Mouse (Mus musculus): ENCODE data around the gene Oas1a. TPM values are rescaled to one million over a fixed set of nuclear protein-coding genes. Genes with fewer than 3 reads are reported as not detected.

Oas1a gene
- 10 to 100 TPM; 25.3 to 36.7 TPM for total RNA-seq (2023)

GRCm38 (mm10) chr5:120906791-120907733 lies at the start of gene Oas1a:
TSS of gene Oas1a (minus strand) at chr5:120907521.

DNA sequence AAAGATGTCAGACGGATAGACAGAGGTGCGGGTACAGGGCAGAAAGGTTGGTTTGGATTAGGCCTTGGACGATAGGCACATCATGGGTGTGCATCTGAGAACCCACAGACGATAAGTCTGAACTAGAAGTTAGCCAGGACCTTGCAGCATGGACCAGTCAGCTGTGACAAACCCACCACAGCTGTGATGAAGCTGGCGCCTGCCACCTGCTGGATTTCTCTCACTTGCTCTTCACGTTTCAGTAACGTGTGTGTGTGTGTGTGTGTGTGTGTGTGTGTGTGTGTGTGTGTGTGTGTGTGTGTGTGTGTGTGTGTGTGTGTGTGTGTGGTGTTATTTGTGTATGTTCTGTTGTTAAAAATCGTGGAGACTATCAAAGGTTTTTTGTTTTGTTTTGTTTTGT lies 6.9 kb upstream of the Oas1a start, which contains the start of gene Oas1d:
Gene Oas1d, plus strand, starts transcription at position 333 of the 400 bp plus-strand sequence.

DNA sequence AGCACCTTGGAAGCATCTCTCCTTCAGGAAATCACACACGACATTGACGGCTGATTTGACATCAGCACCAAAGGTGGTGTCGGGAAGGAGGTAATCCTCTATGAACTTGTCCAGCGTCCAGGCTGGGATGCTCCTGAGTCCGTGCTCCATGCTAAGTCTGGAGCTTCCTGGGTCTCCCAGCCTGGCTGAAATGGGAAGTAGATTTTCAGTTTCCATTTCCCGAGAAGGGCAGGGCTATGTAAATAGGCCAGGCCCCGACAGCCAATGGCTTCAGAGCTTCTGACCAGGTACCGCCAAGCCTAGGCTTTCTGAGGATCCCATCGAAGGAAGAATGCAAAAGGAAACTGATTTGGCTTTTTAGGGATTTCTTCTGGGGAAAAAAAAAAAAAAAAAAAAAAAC lies 19.9 kb downstream of the Oas1a start, which contains the start of gene Oas1g:
Gene Oas1g, minus strand, starts transcription at position 201 of the 400 bp plus-strand sequence.

DNA sequence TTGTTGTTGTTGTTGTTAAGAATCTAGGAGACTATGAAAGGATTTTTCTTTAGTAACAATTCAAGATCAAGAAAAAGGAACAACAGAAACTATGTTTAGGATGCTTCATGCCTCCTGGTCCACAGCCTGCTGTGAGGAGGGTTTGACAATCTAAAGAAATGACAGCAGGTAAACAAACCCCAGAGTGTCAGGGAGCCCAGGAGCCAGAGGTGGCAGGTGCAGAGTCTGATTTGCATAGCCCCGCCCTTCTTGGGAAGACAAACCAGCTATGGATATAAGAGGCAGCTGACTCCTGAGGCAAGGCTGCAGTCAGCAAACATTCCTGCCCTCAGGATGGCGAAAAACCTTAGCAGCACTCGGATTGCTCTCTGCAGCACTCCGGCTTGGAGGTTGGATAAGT lies 46.2 kb downstream of the Oas1a start, which contains the start of gene Oas1h:
Gene Oas1h, plus strand, starts transcription at position 301 of the 400 bp plus-strand sequence.

DNA sequence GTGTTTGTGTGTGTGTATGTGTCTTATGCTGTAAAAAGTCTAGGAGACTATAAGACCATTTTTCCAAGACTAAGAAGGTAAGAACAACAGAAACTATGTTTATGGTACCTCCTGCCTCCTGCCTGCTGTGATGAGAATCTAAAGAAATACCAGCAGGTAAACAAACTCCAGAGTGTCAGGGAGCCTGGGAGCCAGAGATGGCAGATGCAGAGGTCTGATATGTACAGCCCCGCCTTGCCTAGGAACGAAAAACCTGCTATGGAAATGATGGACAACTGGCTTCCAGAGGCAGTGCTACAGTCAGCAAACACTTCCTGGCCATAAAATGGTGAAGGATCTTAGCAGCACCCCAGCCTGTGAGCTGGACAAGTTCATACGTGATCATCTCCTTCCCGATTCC lies 60.3 kb downstream of the Oas1a start, which contains the start of gene Oas1f:
Gene Oas1f, plus strand, starts transcription at position 301 of the 400 bp plus-strand sequence.

Other genes starting within 250 kb of the Oas1a start
- gene Dtx1, start 195.6 kb downstream of the Oas1a start, total RNA-seq (2023), result 1 to 10 TPM; 1.5 to 3.1 TPM
- gene Oas2, start 157.7 kb downstream of the Oas1a start, total RNA-seq (2023), result 10 to 100 TPM; 12.5 to 18.8 TPM
- 10 to 100 TPM; 15.4 to 27.5 TPM for gene Oas3, start 129.9 kb downstream of the Oas1a start, total RNA-seq (2023)
- gene Oas1e, start 112.0 kb downstream of the Oas1a start, total RNA-seq (2023), result not detected
- 1 to 10 TPM; 1.1 to 2.1 TPM for gene Oas1c, start 95.0 kb downstream of the Oas1a start, total RNA-seq (2023)
- gene Oas1f, start 60.2 kb downstream of the Oas1a start, total RNA-seq (2023), result not detected
- not detected for gene Oas1h, start 46.1 kb downstream of the Oas1a start, total RNA-seq (2023)
- gene Oas1g, start 19.9 kb downstream of the Oas1a start, total RNA-seq (2023), result 1 to 10 TPM; 5.1 to 5.3 TPM
- gene Oas1d, start 7.0 kb upstream of the Oas1a start, total RNA-seq (2023), result not detected
- not detected for gene Rph3a, start 102.6 kb upstream of the Oas1a start, total RNA-seq (2023)